Mouse (Mus musculus) CH12.LX (cell line): ENCODE measurements at regions not wholly inside any gene's neighbourhood (a gene's known extent, or its start where the extent isn't known, plus 50 kb on each side); places are given as distances from the start of the nearest gene placed in this dataset.

ENCODE experiments used
- DNase-seq: peaks from one replicate; pipeline ENCODE4 v3.0.0-alpha.2; 2013; ENCODE audit errors: extremely low read depth
- H3K27ac ChIP-seq: 2 replicates; pipeline ENCODE4 v1.5.1; 2012; ENCODE audit warnings: low read depth, mild to moderate bottlenecking, control low read depth, moderate library complexity; ENCODE audit not compliant: insufficient read depth
- H3K27me3 ChIP-seq: replicated peaks from 2 replicates; pipeline ENCODE3; 2012; ENCODE audit warnings: inconsistent platforms
- H3K36me3 ChIP-seq, 2 experiments: replicated peaks in 1 of 2; 2 replicates each; pipeline versions ENCODE3 to v1.6.1; 2012; ENCODE audit warnings: inconsistent platforms in 1 of 2, low read length in 1 of 2, mild to moderate bottlenecking in 1 of 2, mixed read lengths in 1 of 2, moderate library complexity in 1 of 2; ENCODE audit not compliant: control insufficient read depth in 1 of 2, insufficient read depth in 1 of 2
- H3K4me1 ChIP-seq, 2 experiments: 2 replicates each; pipeline ENCODE4 v1.6.1; 2012; ENCODE audit warnings: inconsistent platforms in 1 of 2, moderate library complexity in 1 of 2; ENCODE audit not compliant: insufficient read depth in 2 of 2, control insufficient read depth in 1 of 2
- H3K4me2 ChIP-seq: 2 replicates; pipeline ENCODE4 v1.6.1; 2012; ENCODE audit warnings: low read depth, mild to moderate bottlenecking, control low read depth; ENCODE audit not compliant: poor library complexity, insufficient read depth, severe bottlenecking
- H3K4me3 ChIP-seq, 3 experiments: fragments of 150-350 bp in 1 of 3; sonication (generic) in 1 of 3; replicated peaks in 1 of 3; 2 replicates each; pipeline versions ENCODE3 to v1.5.1; 2011 to 2012; ENCODE audit warnings: low read depth in 2 of 3, low read length in 2 of 3, mild to moderate bottlenecking in 2 of 3, moderate library complexity in 2 of 3, control low read depth in 1 of 3, improper control_type of control experiment in 1 of 3, inconsistent platforms in 1 of 3, mixed read lengths in 1 of 3; ENCODE audit not compliant: poor library complexity in 1 of 3
- H3K79me2 ChIP-seq: replicated peaks from 2 replicates; pipeline ENCODE4 v1.6.1; 2012; ENCODE audit warnings: mild to moderate bottlenecking, moderate library complexity; ENCODE audit not compliant: control insufficient read depth, poor library complexity, insufficient read depth, severe bottlenecking; ENCODE audit errors: extremely low read depth
- H3K9ac ChIP-seq: 2 replicates; pipeline ENCODE4 v1.6.1; 2012; ENCODE audit warnings: low read depth, mild to moderate bottlenecking, control low read depth, moderate library complexity; ENCODE audit not compliant: insufficient read depth
- H3K9me3 ChIP-seq: replicated peaks from 2 replicates; pipeline ENCODE3; 2012; ENCODE audit warnings: low read length, inconsistent platforms, mixed read lengths
- CHD2 ChIP-seq: IDR thresholded peaks from 2 replicates; pipeline ENCODE4 v1.6.1; 2011; ENCODE audit warnings: low read length, improper control_type of control experiment
- CTCF ChIP-seq, 2 experiments: IDR thresholded peaks in 1 of 2; conservative IDR thresholded peaks in 1 of 2; 2 replicates each; pipeline ENCODE4 v1.5.1; 2011 to 2012; ENCODE audit warnings: low read depth in 2 of 2, low read length in 2 of 2, improper control_type of control experiment in 1 of 2, inconsistent platforms in 1 of 2, mild to moderate bottlenecking in 1 of 2, moderate library complexity in 1 of 2
- E2F4 ChIP-seq: IDR thresholded peaks from 2 replicates; pipeline ENCODE4 v1.6.1; 2011; ENCODE audit warnings: low read depth, low read length, improper control_type of control experiment; ENCODE audit not compliant: insufficient replicate concordance
- ELF1 ChIP-seq: IDR thresholded peaks from 2 replicates; pipeline ENCODE4 v1.6.1; 2014; ENCODE audit warnings: low read depth, mild to moderate bottlenecking, inconsistent platforms, low read length, improper control_type of control experiment
- HCFC1 ChIP-seq: IDR thresholded peaks from 2 replicates; pipeline ENCODE4 v1.6.1; 2012; ENCODE audit warnings: low read depth, mild to moderate bottlenecking, inconsistent platforms, low read length, improper control_type of control experiment
- IRF4 ChIP-seq: IDR thresholded peaks from 2 replicates; pipeline ENCODE4 v1.6.1; 2014; ENCODE audit warnings: low read depth, mild to moderate bottlenecking, inconsistent platforms, low read length, improper control_type of control experiment
- JUN ChIP-seq: IDR thresholded peaks from 2 replicates; pipeline ENCODE4 v1.6.1; 2011; ENCODE audit warnings: low read depth, mild to moderate bottlenecking, low read length, improper control_type of control experiment, moderate library complexity; ENCODE audit not compliant: insufficient read depth
- NELFE ChIP-seq: IDR thresholded peaks from 2 replicates; pipeline ENCODE4 v1.6.1; 2011; ENCODE audit warnings: low read depth, low read length, improper control_type of control experiment
- POLR2AphosphoS2 ChIP-seq: IDR thresholded peaks from 2 replicates; pipeline ENCODE4 v1.6.1; 2011; ENCODE audit warnings: low read depth, low read length, improper control_type of control experiment
- RAD21 ChIP-seq: IDR thresholded peaks from 2 replicates; pipeline ENCODE4 v1.6.1; 2011; ENCODE audit warnings: low read depth, mild to moderate bottlenecking, low read length, improper control_type of control experiment, moderate library complexity
- RCOR1 ChIP-seq: conservative IDR thresholded peaks from 2 replicates; pipeline ENCODE4 v1.6.1; 2012; ENCODE audit warnings: low read depth, mild to moderate bottlenecking, inconsistent platforms, low read length, improper control_type of control experiment
- SIN3A ChIP-seq: IDR thresholded peaks from 2 replicates; pipeline ENCODE4 v1.6.1; 2012; ENCODE audit warnings: low read length, improper control_type of control experiment, inconsistent platforms
- SMC3 ChIP-seq: IDR thresholded peaks from 2 replicates; pipeline ENCODE4 v1.6.1; 2011; ENCODE audit warnings: low read depth, low read length, improper control_type of control experiment
- TCF12 ChIP-seq: IDR thresholded peaks from 2 replicates; pipeline ENCODE4 v1.6.1; 2014; ENCODE audit warnings: low read depth, mild to moderate bottlenecking, inconsistent platforms, low read length, improper control_type of control experiment
- USF2 ChIP-seq: conservative IDR thresholded peaks from 2 replicates; pipeline ENCODE4 v1.6.1; 2011; ENCODE audit warnings: low read depth, low read length, improper control_type of control experiment
- ZKSCAN1 ChIP-seq: IDR thresholded peaks from 2 replicates; pipeline ENCODE4 v1.6.1; 2012; ENCODE audit warnings: low read depth, inconsistent platforms, low read length, improper control_type of control experiment, borderline replicate concordance
- ZMIZ1 ChIP-seq: IDR thresholded peaks from 2 replicates; pipeline ENCODE4 v1.6.1; 2012; ENCODE audit warnings: low read depth, mild to moderate bottlenecking, inconsistent platforms, low read length, improper control_type of control experiment
- dilution Hi-C: fragments of 300-500 bp; cut with MboI; formaldehyde crosslinking; loops from 2 replicates; pipeline ENCODE4 v1.14.3; 2020; ENCODE audit warnings: low sequenced_read_pairs; ENCODE audit not compliant: extremely low pct_unique_long_range_greater_than_20kb, extremely low pct_ligation_motif_present
- in situ Hi-C: fragments of 300-500 bp; cut with MboI; formaldehyde crosslinking; loops from 3 replicates; pipeline ENCODE4 v1.14.3; 2019; ENCODE audit warnings: low sequenced_read_pairs, low pct_ligation_motif_present, low pct_unique_long_range_greater_than_20kb, mixed read lengths

- no peak overlapping the region for H3K27ac ChIP-seq
- no peak overlapping the region for H3K9ac ChIP-seq
- no peaks in the 10 kb centered on the region for H3K4me1 ChIP-seq
- no peaks in the 10 kb centered on the region for H3K9me3 ChIP-seq
- H3K79me2 ChIP-seq: no peaks in the 10 kb centered on the region
- no peak for DNase-seq
- in situ Hi-C loops (no loop called here), dilution Hi-C loops (no loop called here)
- H3K4me2 ChIP-seq: no peak overlapping the region
- H3K4me3 ChIP-seq: no peak overlapping the region
- H3K27me3 ChIP-seq: peaks cover 75% of the 10 kb centered on the region
- H3K36me3 ChIP-seq: no peaks in the 10 kb centered on the region
- TF ChIP-seq JUN (no peak), RAD21 (peak; percentile 44), CTCF (conservative IDR thresholded peaks at IDR 0.05 in 1 of 2, IDR thresholded peaks at IDR 0.05 in 1 of 2; ENCODE audit: low read depth in 2 of 2, low read length in 2 of 2) (peak in 1 of 2 experiments; percentile 58; a peak in 2 of 4 replicates)
- TF ChIP-seq, all 38 proteins: peak for 2
Observed at GRCm38 (mm10) chr13:73405720-73406629, 61.0 kb upstream of the Lpcat1 start.

GRCm38 (mm10) chr13:73400921-73401320 lies 66.1 kb upstream of the Lpcat1 start:
- Histone ChIP-seq H3K9ac (no peak overlapping the region), H3K9me3 (no peaks in the 10 kb centered on the region), H3K27me3 (peaks cover 36% of the 10 kb centered on the region), H3K36me3 (no peaks in the 10 kb centered on the region), H3K79me2 (no peaks in the 10 kb centered on the region), H3K4me3 (no peak overlapping the region), H3K27ac (no peak overlapping the region), H3K4me2 (no peak overlapping the region), H3K4me1 (no peaks in the 10 kb centered on the region)
- DNase-seq: no peak
- in situ Hi-C loops: no loop called here
- TF ChIP-seq ZMIZ1 (no peak), NELFE (no peak), USF2 (no peak), RCOR1 (no peak), SIN3A (no peak)
- dilution Hi-C loops: no loop called here

- Histone ChIP-seq H3K27me3 (peaks cover 13% of the 10 kb centered on the region), H3K4me1 (no peaks in the 10 kb centered on the region), H3K27ac (no peak overlapping the region), H3K4me2 (no peak overlapping the region), H3K36me3 (no peaks in the 10 kb centered on the region), H3K4me3 (no peak overlapping the region), H3K9me3 (peaks cover 5% of the 10 kb centered on the region), H3K79me2 (no peaks in the 10 kb centered on the region), H3K9ac (no peak overlapping the region)
- DNase-seq: no peak
- in situ Hi-C loops (no loop called here), dilution Hi-C loops (no loop called here)
- TF ChIP-seq E2F4: no peak
- no peak for TF ChIP-seq CHD2
- TF ChIP-seq RCOR1: no peak
- no peak for TF ChIP-seq ELF1
- no peak for TF ChIP-seq SMC3
- no peak for TF ChIP-seq ZKSCAN1
- TF ChIP-seq HCFC1: no peak
- TF ChIP-seq TCF12: no peak
- no peak for TF ChIP-seq IRF4
- TF ChIP-seq POLR2AphosphoS2: no peak
- TF ChIP-seq, all 38 proteins: peak for 0
Observed at GRCm38 (mm10) chr13:73397033-73397432, 68.7 kb upstream of the Ndufs6 start.
